Mouse (Mus musculus) midbrain, embryonic 11.5 days (tissue): Measurements from ENCODE around the gene Yju2. TPM values are rescaled to one million over a fixed set of nuclear protein-coding genes. Genes with fewer than 3 reads are reported as not detected.

Experiments
- ATAC-seq: fragments of 200-750 bp; cut with Nextera tagmentation; 2 replicates; pipeline ENCODE4 v1.8.0; 2017; ENCODE audit warnings: moderate TSS enrichment, moderate library complexity; ENCODE audit not compliant: low FRiP score
- DNase-seq: peaks from one replicate; pipeline ENCODE4 v3.0.0; 2015; ENCODE audit warnings: low spot score; ENCODE audit errors: missing footprints
- H3K27ac ChIP-seq: fragments of 300-500 bp; sonication (generic); 2 replicates; pipeline ENCODE4 v1.5.1; 2014; ENCODE audit warnings: low read depth, low read length
- H3K27me3 ChIP-seq: fragments of 300-500 bp; sonication (generic); 2 replicates; pipeline ENCODE4 v1.6.1; 2014; ENCODE audit warnings: mild to moderate bottlenecking, low read length, moderate library complexity, mixed read lengths; ENCODE audit not compliant: control insufficient read depth, insufficient read depth
- H3K36me3 ChIP-seq: fragments of 300-500 bp; sonication (generic); 2 replicates; pipeline ENCODE4 v1.6.1; 2014; ENCODE audit warnings: mild to moderate bottlenecking, low read length, moderate library complexity, mixed read lengths; ENCODE audit not compliant: control insufficient read depth, insufficient read depth
- H3K4me1 ChIP-seq: fragments of 300-500 bp; sonication (generic); 2 replicates; pipeline ENCODE4 v1.6.1; 2014; ENCODE audit warnings: low read length; ENCODE audit not compliant: control insufficient read depth, insufficient read depth
- H3K4me2 ChIP-seq: fragments of 300-500 bp; sonication (generic); 2 replicates; pipeline ENCODE4 v1.6.1; 2014; ENCODE audit warnings: mild to moderate bottlenecking, moderate library complexity
- H3K4me3 ChIP-seq: fragments of 300-500 bp; sonication (generic); 2 replicates; pipeline ENCODE4 v1.5.1; 2014; ENCODE audit warnings: low read depth, low read length
- H3K9ac ChIP-seq: fragments of 300-500 bp; sonication (generic); 2 replicates; pipeline ENCODE4 v1.6.1; 2014; ENCODE audit warnings: low read length
- H3K9me3 ChIP-seq: fragments of 300-500 bp; sonication (generic); 2 replicates; pipeline ENCODE4 v1.6.1; 2016; ENCODE audit warnings: low read length; ENCODE audit not compliant: control insufficient read depth
- WGBS: fragments of 180-500 bp; shearing (Covaris S2); extraction: QIAGEN DNeasy Blood & Tissue Kit; methylation state at CpG from one replicate; pipeline ENCODE4 v1.1.7; 2014; 5-methylcytosine and 5-hydroxymethylcytosine counted together
- polyA plus RNA-seq: library from polyadenylated mRNA; unstranded; fragments of >200 nt; fragmentation: Nextera tagmentation; extraction: Ambion mirVana; gene quantifications from 2 replicates; pipeline ENCODE4 v1.2.1, GENCODE M21; 2014

Yju2 gene
- polyA plus RNA-seq, 1 experiment from 2014 or later = 24.4 TPM

- H3K27ac ChIP-seq = peak overlapping the region; percentile 95
- peaks cover 5% of the 10 kb centered on the region for H3K36me3 ChIP-seq
- DNase-seq (peak; percentile 98), ATAC-seq (peak; percentile 88)
- H3K9me3 ChIP-seq = no peaks in the 10 kb centered on the region
- H3K4me1 ChIP-seq = peaks cover 16% of the 10 kb centered on the region
- WGBS = 1% methylated on average over 62 of the region's 62 CpGs
- no peaks in the 10 kb centered on the region for H3K27me3 ChIP-seq
- peak overlapping the region; percentile 90 for H3K9ac ChIP-seq
- peak overlapping the region; percentile 99 for H3K4me2 ChIP-seq
- peak overlapping the region; percentile 88 for H3K4me3 ChIP-seq
Measured at GRCm38 (mm10) chr17:56009088-56009961, 50.4 kb downstream of the Yju2 start.

- H3K27me3 ChIP-seq = no peaks in the 10 kb centered on the region
- H3K4me1 ChIP-seq = peaks cover 16% of the 10 kb centered on the region
- H3K4me2 ChIP-seq = peak overlapping the region; percentile 99
- H3K9me3 ChIP-seq = no peaks in the 10 kb centered on the region
- H3K27ac ChIP-seq = no peak overlapping the region
- 43% methylated on average over 2 of the region's 2 CpGs for WGBS
- ATAC-seq = no peak
- H3K4me3 ChIP-seq = peak overlapping the region; percentile 88
- H3K36me3 ChIP-seq = peaks cover 7% of the 10 kb centered on the region
- H3K9ac ChIP-seq = peak overlapping the region; percentile 90
- no peak for DNase-seq
Measured at GRCm38 (mm10) chr17:56009962-56010240, 51.0 kb downstream of the Yju2 start.

- peaks cover 10% of the 10 kb centered on the region for H3K36me3 ChIP-seq
- DNase-seq = peak; percentile 86
- H3K4me3 ChIP-seq = peak overlapping the region; percentile 88
- peaks cover 16% of the 10 kb centered on the region for H3K4me1 ChIP-seq
- H3K27ac ChIP-seq = no peak overlapping the region
- peak overlapping the region; percentile 44; the same call in 1 of the 2 replicates for H3K9ac ChIP-seq
- peak overlapping the region; percentile 99 for H3K4me2 ChIP-seq
- no peak for ATAC-seq
- H3K9me3 ChIP-seq = no peaks in the 10 kb centered on the region
- 69% methylated on average over 14 of the region's 14 CpGs for WGBS
- H3K27me3 ChIP-seq = no peaks in the 10 kb centered on the region
Measured at GRCm38 (mm10) chr17:56010255-56010654, 51.4 kb downstream of the Yju2 start.

GRCm38 (mm10) chr17:56010681-56011080 is 51.8 kb downstream of the Yju2 start:
- H3K36me3 ChIP-seq = peaks cover 10% of the 10 kb centered on the region
- ATAC-seq = no peak
- H3K9me3 ChIP-seq = no peaks in the 10 kb centered on the region
- peak; percentile 99 for DNase-seq
- H3K9ac ChIP-seq = peak overlapping the region; percentile 44; the same call in 1 of the 2 replicates
- no peaks in the 10 kb centered on the region for H3K27me3 ChIP-seq
- H3K4me2 ChIP-seq = peak overlapping the region; percentile 99
- WGBS = 9% methylated on average over 9 of the region's 9 CpGs
- peaks cover 16% of the 10 kb centered on the region for H3K4me1 ChIP-seq
- peak overlapping the region; percentile 88 for H3K4me3 ChIP-seq
- no peak overlapping the region for H3K27ac ChIP-seq

- no peak overlapping the region for H3K4me3 ChIP-seq
- H3K27me3 ChIP-seq = no peaks in the 10 kb centered on the region
- H3K9ac ChIP-seq = no peak overlapping the region
- no peaks in the 10 kb centered on the region for H3K9me3 ChIP-seq
- H3K4me1 ChIP-seq = peaks cover 16% of the 10 kb centered on the region
- H3K4me2 ChIP-seq = no peak overlapping the region
- H3K36me3 ChIP-seq = peaks cover 17% of the 10 kb centered on the region
- WGBS = 90% methylated on average over 7 of the region's 7 CpGs
- ATAC-seq (no peak), DNase-seq (no peak)
- no peak overlapping the region for H3K27ac ChIP-seq
Measured at GRCm38 (mm10) chr17:56011441-56011840, 52.5 kb downstream of the Yju2 start.

- Histone ChIP-seq H3K36me3 (peaks cover 31% of the 10 kb centered on the region), H3K4me1 (peaks cover 3% of the 10 kb centered on the region), H3K4me2 (no peak overlapping the region), H3K27me3 (no peaks in the 10 kb centered on the region), H3K27ac (no peak overlapping the region), H3K4me3 (no peak overlapping the region), H3K9ac (no peak overlapping the region), H3K9me3 (no peaks in the 10 kb centered on the region)
- DNase-seq (no peak), ATAC-seq (no peak)
- WGBS = 95% methylated on average over 9 of the region's 9 CpGs
Measured at GRCm38 (mm10) chr17:56015293-56015692, 56.4 kb downstream of the Yju2 start.

GRCm38 (mm10) chr17:56016382-56016781 is 57.5 kb downstream of the Yju2 start:
- WGBS = 91% methylated on average over 8 of the region's 8 CpGs
- Histone ChIP-seq H3K4me3 (no peak overlapping the region), H3K36me3 (peaks cover 30% of the 10 kb centered on the region)

GRCm38 (mm10) chr17:56016793-56017785 is 58.2 kb downstream of the Yju2 start:
- Histone ChIP-seq H3K27me3 (no peaks in the 10 kb centered on the region), H3K4me2 (no peak overlapping the region), H3K4me1 (no peaks in the 10 kb centered on the region), H3K27ac (no peak overlapping the region), H3K36me3 (peaks cover 26% of the 10 kb centered on the region), H3K4me3 (no peak overlapping the region), H3K9me3 (no peaks in the 10 kb centered on the region), H3K9ac (no peak overlapping the region)
- ATAC-seq (no peak), DNase-seq (no peak)
- 88% methylated on average over 15 of the region's 15 CpGs for WGBS

More at GRCm38 (mm10) chr17:56016382-56016781, 57.5 kb downstream of the Yju2 start:
- DNase-seq = no peak
- Histone ChIP-seq H3K9ac (no peak overlapping the region), H3K9me3 (no peaks in the 10 kb centered on the region), H3K4me2 (no peak overlapping the region), H3K27ac (no peak overlapping the region), H3K27me3 (no peaks in the 10 kb centered on the region), H3K4me1 (no peaks in the 10 kb centered on the region)
- ATAC-seq = no peak
